Mouse (Mus musculus): ENCODE measurements around the gene Faim. TPM values are rescaled to one million over a fixed set of nuclear protein-coding genes. Genes with fewer than 3 reads are reported as not detected.

Gene Faim
- 131 to 158 TPM (median 133 TPM) in 3 replicates for total RNA-seq (2017)

DNA sequence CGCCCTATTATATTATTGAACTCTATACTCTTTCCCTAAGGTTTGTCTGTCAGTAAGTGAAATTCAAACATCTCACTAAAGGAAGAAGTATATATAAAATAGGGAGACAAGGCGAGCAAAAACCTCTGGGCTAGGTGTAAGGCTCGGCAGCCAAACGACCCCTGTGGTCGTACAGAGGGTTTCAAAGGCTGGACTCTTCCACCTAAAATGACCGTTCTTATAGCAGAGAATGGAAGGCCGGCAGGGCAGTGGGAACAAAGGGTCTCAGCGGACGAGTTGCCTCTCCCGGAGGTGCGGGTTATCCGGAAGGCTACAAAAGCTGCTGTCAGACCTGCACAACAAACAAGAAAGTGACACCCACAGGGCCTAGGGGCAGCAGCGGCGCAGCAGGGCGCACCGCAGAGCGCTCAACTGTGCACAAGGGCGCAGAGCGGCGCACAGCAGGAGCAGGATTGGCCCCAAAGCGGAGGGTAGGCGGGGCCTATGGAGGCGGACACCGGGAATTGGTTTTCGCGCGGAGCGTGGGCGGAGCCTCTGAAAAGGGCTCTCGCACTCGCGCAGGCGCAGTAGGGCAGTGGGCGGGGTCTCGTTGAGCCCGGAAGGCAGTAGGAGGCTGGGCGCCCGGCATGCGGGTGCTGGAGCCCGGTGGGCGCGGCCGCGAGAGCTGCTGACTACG is at the start of gene Faim:
TSS of gene Faim (plus strand) at position 574 of the 676 bp plus-strand sequence.
- peak; percentile 97 for ATAC-seq (replicated peaks; ENCODE audit: insufficient number of reproducible peaks, low FRiP score, low TSS enrichment, poor library complexity, severe bottlenecking)

DNA sequence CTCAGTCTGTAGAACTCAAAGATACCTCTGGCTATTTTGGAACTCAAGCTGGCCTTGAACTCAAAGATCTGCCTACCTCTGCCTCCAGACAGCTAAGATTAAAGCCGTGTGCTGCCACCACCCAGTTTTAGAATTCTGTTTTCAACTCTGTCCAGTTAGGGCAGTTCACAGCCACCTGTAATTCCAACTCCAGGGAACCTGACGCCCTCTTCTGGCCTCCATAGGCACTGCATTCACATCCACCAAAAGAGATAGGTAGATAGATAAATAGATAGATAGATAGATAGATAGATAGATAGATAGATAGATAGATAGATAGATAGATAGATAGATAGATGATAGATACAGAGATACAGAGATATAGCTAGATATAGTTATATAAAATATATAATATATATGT is 46.9 kb upstream of the Faim start:
- no peak for ATAC-seq (replicated peaks; ENCODE audit: insufficient number of reproducible peaks, low FRiP score, low TSS enrichment, poor library complexity, severe bottlenecking)

DNA sequence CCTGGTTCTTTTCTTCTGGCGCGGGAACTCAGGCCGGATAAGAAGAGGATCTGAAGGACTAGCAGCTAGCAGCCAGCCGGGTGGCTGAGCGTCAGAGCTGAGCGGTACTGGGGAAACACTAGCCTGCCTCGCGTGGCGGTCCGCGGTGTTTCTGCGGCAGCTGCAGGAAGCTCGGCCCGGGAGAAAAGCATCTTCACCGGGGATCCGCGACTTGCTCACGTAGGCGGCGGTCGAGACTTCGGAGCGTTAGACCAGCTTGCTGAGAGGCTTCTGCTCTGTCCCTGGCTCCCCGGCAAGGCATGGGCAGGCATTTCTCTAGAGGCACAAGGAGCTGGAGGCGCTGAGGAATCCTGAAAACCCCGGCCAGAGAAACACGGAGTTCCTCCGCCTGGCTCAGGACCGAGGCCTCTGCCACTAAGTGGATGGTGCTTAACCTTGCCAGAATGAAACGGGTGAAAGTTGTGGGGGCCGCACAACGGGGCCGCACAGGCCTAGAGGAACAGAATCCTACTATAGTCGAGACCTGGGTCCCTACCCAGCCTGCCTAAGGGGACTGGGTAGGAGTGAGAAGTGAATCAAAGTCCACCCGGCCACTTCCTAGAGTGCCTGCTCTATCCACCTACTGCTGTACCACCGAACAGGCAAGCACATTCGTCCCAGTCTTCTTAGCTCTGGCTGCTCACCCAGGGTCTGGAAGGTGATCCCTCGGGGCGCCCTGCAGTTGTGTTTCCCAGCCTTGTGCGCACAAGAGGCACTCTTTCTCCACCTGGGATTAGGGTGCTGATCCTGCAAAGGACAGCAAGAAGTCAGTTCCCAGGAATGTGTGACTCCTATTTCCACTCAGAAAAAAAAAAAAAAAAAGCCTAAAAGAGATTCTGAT is 33.8 kb upstream of the Faim start:
- ATAC-seq (replicated peaks; ENCODE audit: insufficient number of reproducible peaks, low FRiP score, low TSS enrichment, poor library complexity, severe bottlenecking) = no peak

DNA sequence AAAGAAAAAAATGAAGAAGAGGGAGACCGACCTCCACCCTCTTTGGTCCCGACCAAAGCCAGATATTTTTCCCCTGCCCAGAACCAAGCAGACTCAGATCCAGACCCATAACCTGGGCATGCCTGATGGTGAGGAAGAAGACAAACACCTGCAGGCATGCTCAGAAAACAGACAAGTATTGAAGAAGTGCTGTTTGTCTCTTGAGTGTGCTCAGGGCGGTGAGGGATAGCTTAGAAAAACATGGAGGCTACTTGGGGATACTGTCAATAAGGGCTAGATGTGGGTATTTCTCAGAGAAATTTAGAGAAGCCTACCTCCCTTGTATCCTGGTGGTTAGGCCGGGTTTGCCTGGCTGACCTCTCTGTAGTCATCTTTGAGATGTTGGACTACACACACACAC is 32.9 kb upstream of the Faim start:
- ATAC-seq (replicated peaks; ENCODE audit: insufficient number of reproducible peaks, low FRiP score, low TSS enrichment, poor library complexity, severe bottlenecking) = no peak

DNA sequence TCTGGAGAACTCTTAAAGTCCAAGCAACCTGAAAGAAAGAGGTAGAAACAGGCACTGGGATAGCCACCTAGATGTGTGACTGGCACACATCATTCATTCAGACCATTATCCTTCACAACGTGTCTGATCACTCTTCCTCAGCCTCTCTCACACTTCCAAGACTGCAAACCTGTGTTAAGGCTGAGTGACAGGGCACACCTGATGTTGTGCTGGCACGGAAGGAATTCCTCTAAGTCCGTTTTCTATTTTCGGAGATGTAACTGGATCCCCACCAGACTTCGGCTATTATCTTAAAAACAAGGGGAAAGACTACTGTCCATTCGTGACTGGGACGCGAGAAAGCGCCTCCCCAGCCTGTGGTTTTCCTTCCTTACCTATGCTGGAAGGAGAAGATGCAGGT is 32.3 kb upstream of the Faim start:
- ATAC-seq (replicated peaks; ENCODE audit: insufficient number of reproducible peaks, low FRiP score, low TSS enrichment, poor library complexity, severe bottlenecking) = no peak

DNA sequence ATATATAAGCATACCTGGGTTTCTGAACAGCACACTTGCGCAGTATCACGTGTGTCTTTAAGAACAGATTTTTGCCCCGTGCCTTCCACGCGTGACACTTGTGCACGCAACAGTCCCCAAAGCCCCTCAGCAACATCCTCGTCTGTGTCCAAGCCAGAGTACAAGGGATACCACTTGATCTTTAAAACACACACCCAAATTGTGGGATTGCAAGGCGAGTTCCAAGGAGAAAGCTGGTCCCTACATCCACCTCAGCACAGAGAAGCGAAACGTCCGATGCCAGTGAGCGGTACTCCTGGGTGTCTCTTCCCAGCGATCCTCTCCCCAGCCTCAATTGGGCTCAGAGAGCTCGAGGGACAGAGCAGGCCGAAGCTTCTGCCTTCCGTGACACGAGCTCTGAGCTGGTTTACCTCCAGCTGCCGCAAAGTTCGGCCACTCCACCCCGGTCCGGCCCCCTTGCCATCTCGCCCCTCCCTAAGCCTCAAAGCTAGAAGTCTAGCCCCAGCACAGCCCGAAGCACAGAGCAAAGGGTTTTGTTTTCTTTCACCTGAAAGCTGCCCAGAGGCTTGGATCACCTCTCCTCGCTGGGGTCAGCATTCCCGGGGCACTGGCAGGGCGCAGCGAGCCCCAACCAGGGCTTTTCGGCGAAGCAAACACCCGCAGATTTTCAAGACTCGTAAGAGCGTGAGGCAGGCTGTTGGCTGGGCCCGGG is 31.6 kb upstream of the Faim start:
- ATAC-seq (replicated peaks; ENCODE audit: insufficient number of reproducible peaks, low FRiP score, low TSS enrichment, poor library complexity, severe bottlenecking) = no peak

DNA sequence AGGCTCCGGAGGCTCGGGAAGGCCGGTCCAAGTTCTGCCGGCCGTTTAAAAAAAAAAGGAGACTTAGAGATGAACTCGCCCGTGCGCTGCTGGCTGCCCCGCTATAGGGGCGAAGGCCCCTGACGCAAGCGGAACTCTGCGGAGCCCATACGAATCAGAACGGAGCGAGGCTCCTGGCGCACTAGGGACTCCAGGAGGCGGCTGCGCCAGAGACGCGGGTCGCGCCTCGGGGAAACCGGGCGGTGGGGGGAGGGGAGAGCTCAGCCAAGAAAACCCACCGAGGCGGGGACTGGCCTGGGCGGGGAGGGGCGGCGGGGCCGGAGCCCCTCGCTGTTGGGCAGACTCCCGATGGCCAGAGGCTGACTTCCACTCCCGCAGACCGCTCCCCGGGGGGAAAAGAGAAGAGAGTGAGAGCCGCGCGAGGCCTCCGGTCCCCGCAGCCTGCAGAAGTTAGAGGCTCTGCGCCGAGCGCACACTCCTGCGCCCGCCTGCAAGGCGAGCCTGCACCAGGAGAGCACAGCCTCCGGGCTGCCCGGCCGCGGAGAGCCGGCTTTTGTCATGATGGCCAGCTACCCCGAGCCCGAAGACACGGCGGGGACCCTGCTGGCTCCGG is 31.0 kb upstream of the Faim start, which contains the start of gene Foxl2:
TSS of gene Foxl2 (plus strand) at position 186 of the 613 bp plus-strand sequence.
- no peak for ATAC-seq (replicated peaks; ENCODE audit: insufficient number of reproducible peaks, low FRiP score, low TSS enrichment, poor library complexity, severe bottlenecking)

DNA sequence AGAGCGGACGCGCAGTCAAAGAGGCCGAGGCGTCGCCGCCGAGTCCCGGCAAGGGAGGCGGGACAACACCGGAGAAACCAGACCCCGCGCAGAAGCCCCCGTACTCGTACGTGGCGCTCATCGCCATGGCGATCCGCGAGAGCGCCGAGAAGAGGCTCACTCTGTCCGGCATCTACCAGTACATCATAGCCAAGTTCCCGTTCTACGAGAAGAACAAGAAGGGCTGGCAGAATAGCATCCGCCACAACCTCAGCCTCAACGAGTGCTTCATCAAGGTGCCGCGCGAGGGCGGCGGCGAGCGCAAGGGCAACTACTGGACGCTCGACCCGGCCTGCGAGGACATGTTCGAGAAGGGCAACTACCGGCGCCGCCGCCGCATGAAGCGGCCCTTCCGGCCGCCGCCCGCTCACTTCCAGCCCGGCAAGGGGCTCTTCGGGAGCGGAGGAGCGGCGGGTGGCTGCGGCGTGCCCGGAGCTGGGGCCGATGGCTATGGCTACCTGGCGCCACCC is 30.4 kb upstream of the Faim start:
- no peak for ATAC-seq (replicated peaks; ENCODE audit: insufficient number of reproducible peaks, low FRiP score, low TSS enrichment, poor library complexity, severe bottlenecking)

DNA sequence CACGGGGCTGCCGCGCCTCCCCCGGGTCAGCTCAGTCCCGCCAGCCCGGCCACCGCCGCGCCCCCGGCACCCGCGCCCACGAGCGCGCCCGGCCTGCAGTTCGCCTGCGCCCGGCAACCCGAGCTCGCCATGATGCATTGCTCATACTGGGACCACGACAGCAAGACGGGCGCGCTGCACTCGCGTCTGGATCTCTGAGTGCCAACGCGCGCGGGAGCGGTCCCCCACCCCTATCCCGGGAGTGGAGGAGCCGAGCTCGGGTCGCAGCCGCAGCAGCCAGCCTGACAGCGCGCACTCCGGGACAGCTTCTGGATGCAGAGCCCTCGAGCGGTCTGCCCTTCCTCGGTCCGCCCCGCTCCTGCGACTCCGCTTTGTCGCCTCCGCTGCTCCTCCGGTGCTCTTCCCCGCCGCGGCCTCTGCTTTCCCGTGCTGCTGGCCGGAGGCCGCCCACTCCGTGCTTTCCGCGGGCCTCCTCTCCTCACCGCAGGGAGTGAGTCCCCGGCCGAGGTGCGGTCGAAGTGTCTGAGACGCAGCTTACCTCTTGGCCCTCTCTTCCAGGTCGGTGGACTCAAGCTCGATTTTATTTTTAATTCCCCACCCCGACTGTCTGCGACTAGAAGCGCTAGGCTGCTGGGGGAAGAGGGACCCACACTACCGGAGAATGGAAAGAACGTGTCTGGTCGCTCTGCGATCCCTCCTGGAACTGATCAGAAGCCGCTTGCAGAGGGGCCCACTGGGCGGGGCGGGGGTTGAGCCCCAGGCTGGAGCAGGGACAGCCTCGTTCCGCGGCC is 29.4 kb upstream of the Faim start:
- no peak for ATAC-seq (replicated peaks; ENCODE audit: insufficient number of reproducible peaks, low FRiP score, low TSS enrichment, poor library complexity, severe bottlenecking)

DNA sequence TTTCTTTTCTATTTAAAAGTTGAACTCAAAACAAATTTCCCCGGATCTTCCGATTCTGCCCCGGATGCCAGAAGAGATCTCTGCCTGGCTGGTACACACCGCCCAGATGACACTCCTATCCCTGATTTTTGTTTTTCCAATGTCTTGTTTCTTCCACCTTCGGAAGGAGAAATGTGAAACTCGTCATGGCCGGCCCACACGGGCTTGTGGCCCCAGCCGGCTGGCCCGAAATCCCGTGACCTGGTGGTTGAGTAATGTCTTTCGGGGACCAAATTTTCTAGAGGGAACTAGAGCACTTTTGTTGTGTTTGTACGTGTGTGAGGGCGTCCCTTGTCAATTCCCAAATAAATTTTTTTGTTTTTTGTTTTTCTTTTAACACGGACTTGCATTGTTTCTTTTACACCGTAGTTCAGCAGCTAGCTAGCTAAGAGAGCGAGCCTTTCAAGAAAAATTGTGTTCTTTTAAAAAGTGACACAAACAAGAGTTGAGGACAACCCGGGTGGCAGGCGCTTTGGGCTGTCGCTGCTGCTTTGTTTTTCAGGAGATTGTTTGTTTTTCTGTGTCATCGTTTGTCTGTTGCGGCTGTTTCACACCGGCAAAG is 28.3 kb upstream of the Faim start:
- ATAC-seq (replicated peaks; ENCODE audit: insufficient number of reproducible peaks, low FRiP score, low TSS enrichment, poor library complexity, severe bottlenecking) = no peak

DNA sequence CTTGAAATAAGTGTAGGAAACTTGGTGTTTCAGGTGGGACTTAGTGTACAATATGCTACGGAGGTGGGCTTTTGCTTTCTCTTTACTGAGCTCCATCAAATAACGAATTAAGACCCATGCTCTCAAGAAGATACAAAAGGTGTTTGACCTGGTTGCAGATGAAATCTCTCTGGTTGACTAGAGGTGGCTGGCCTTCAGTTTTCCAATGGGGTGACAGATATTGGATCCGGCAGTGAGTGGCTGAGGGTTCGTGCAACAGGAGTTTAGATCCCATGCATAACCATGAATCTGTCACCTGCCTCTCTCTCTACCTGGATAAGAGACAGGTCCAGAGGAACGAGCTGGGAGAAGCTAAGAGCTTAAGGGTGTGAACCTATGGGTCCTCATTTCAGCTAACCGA is 27.5 kb upstream of the Faim start:
- ATAC-seq (replicated peaks; ENCODE audit: insufficient number of reproducible peaks, low FRiP score, low TSS enrichment, poor library complexity, severe bottlenecking) = no peak

DNA sequence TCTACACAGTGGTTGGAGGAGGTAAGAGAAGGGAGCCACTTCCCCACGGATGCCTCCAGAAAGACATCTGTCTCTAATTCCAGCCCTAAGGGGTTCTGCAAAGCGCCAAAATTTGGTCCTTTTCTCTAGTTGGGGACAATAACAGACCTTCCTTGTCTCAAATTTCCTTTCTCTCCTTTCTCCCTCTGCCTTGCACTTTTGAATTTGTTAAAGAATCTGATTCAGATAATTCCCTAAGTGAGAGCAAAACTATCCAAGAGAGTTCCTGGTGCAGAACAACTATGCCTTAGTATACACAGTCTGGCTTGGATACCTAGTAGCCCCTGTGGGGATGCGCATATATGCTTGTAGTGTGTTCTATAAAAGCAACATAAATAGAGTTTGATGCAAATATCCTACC is 26.3 kb upstream of the Faim start:
- no peak for ATAC-seq (replicated peaks; ENCODE audit: insufficient number of reproducible peaks, low FRiP score, low TSS enrichment, poor library complexity, severe bottlenecking)

DNA sequence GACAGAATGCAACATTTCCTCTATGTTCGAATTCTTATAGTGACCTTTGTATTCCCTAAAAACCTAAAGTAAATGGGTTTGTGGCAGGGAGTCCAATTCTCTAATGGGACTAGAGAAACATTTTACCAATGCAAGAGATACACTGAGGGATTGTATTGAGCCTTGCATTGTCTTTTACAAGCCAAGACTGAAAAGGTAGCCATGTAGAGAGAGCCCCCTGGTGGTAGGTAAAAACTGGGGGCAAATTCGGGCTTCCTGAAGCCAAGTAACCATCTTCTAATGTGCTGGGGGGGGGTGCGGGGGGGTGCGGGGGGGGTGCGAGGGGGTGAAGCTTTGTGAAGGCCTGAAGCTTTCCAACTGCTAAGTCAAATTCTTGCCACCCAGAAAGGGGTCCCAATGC is 25.8 kb upstream of the Faim start:
- ATAC-seq (replicated peaks; ENCODE audit: insufficient number of reproducible peaks, low FRiP score, low TSS enrichment, poor library complexity, severe bottlenecking) = no peak

DNA sequence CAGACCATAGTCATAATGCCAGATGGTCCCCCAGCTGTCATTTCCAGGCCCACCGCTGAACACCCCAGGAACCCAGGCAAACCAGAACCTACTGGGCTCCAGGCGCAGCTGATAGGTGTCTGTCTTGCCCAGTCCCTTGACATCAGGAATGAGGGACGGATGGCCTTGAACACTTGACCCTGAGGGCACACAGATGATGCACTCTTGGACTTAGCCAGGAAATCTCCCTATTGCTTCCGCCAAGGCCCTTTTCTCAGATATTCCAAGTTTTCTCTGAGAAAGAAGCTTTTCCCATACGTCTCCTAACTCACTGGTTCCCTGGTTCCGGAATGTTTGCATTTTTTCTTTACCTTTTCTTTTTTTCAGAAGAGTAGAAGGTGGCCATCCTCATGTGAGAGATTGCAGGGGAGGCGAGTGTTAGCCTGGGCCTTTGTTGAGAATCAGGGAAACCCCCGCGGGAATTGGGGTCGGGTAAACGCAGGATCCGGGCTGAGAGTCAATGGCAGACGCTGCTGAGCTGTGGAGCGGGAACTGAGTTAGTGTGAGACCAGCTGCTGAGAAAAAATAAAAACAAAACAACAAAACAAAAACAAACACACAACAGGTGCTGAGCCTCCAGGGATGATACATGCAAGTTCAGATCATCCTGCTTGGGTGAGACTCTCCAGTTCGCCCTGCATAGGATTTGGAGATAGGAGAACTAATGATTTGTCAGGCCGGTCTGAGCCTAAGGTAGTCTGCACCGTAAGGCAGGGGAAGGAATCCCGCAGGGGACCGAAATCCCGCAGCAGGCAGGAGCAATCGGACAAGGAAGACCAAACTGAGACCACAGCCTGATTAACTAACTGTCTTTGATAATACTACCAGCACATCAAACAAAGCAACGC is 24.3 kb upstream of the Faim start:
- no peak for ATAC-seq (replicated peaks; ENCODE audit: insufficient number of reproducible peaks, low FRiP score, low TSS enrichment, poor library complexity, severe bottlenecking)

DNA sequence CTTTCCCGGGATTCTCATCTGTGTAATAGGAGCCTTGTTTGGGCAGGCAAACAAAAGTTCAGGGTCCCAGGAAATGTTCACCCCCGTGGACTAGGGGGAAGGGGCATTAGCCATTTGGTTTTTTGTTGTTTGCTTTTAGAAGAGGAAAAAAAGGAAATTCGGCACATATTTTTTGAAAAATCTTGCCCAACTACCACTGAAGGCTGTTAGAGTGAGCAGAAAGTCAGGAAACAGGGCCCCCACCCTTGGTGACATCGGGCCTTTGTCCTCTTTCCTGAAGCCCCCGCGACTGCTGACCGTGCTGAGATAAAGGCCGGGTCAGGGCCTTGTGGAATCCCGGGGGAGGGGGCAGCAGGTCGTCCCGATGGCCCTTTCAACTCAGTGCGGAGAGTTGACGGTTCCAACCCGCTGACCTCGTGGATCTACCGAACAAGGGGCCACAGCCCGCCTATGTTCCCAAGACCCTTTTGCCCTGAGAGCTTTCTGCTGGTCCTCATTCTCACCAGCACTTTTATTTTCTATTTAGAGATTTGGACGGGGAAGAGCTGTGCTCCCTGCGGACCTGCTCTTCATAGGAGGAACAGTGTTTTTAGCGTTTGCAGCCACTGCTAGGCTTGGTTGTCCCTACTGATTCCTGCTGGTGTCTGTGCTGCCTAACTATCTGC is 23.6 kb upstream of the Faim start:
- ATAC-seq (replicated peaks; ENCODE audit: insufficient number of reproducible peaks, low FRiP score, low TSS enrichment, poor library complexity, severe bottlenecking) = no peak

DNA sequence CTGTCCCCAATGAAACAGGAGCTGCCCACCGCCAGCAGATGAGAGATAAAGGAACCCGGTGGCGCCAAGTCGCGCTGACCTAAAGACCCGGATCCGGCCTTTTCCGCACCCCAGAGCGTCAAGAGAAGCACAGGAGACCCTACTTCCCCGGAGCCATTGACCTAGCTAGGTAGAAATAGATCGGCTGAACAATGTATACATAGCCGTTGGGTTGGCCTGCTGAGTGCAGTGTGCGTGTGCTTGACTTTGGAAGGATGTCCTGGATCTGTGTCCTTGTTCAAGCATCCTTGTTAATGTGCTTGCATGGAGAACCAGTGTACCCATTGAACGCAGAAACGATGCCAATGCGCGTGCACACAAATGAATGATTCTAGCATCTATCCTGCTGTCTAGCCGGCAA is 22.5 kb upstream of the Faim start:
- ATAC-seq (replicated peaks; ENCODE audit: insufficient number of reproducible peaks, low FRiP score, low TSS enrichment, poor library complexity, severe bottlenecking) = no peak
